Mouse (Mus musculus) 3134 (cell line): ENCODE data around the gene Olfr1066.
A peak's percentile ranks its signal among the peaks of the same experiment; 100 is the strongest.
"Not testable (repeated sequence)": the region's sequence is repeated elsewhere in the genome, so short reads cannot be mapped to it uniquely, and the experiment has no call there.

Experiments used
- DNase-seq: peaks from one replicate; pipeline ENCODE4 v3.0.0-alpha.2; 2011; ENCODE audit warnings: low spot score; ENCODE audit not compliant: insufficient read length; ENCODE audit errors: extremely low read depth

Olfr1066 gene

GRCm38 (mm10) chr2:86456169-86456568 is at the start of gene Olfr1066:
Gene Olfr1066, minus strand, starts transcription at chr2:86456269.
- DNase-seq = no peak

GRCm38 (mm10) chr2:86487286-86487685 is 31.2 kb upstream of the Olfr1066 start, which contains the start of gene Olfr228:
Gene Olfr228, minus strand, starts transcription at chr2:86487386.
- no peak for DNase-seq

DNA sequence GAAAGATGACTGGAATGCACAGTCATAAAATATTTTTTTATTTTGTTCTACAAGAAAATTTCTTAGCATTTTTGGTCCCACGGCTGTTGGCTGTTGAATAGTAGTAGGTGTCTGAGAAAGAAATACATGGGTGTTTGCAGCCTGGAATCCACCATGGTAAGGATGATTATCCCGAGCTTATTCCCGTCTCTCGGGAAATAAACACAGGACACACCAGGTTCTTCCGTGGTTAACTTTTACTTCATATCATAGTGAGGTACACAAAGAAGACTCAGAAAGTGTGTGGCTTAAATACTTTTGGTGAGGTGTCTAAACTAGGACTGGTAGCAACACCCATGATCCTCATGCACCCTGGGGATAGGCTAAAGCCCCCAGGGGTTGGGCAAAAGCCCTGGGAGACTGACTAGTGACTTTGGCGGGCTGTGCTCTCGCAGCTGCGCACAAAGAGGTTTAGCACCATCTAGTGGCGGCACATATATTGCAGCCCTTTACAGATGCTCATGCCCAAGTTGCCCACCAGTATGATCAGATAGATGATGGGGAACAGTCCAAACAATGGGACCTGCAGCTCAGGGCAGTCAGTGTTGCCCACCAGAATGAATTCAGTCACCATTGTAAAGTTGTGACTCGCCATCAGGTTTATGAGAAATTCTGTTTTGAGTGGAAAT is 8.5 kb upstream of the Olfr1066 start:
- DNase-seq = peak; percentile 1

DNA sequence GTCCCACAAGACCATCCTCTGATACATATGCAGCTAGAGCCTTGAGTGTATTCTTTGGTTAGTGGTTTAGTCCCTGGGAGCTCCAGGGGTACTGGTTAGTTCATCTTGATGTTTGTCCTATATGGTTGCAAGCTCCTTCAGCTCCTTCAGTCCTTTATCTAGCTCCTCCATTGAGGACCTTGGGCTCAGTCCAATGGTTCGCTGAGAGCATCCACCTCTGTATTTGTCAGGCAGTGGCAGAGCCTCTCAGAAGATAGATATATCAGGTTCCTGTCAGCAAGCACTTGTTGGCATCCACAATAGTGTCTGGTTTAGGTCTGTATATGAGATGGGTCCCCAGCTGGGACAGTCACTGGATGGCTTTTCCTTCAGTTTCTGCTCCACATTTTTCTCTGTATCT is 4.4 kb upstream of the Olfr1066 start:
- no peak for DNase-seq

- not testable (repeated sequence) for DNase-seq
These were observed 5.6 kb downstream of the Olfr1066 start, which contains the start of gene Olfr1065 for GRCm38 (mm10) chr2:86450491-86450890. Gene Olfr1065, minus strand, starts transcription at chr2:86450591.

- DNase-seq = not testable (repeated sequence)
These were observed 14.0 kb downstream of the Olfr1066 start for GRCm38 (mm10) chr2:86442101-86442500.

DNA sequence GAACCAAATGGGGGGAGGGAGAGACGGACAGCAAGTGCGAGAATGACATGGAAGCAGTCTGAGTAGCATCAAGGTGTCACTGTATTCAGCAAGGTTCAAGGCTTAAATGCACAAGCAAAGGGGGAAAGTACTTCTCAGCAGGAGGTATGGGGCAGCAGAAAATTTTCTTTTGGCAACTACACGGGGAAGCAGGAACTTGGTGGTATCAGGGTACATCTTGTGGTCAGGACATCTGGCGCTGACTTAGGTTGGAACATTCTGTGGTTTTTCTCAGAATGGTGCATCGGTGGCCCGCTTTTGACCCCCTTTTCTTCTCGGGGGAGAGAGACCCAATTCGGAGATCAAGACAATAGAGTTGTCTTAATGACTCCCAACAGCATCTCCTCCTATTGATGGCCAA is 27.6 kb downstream of the Olfr1066 start:
- DNase-seq = not testable (repeated sequence)

DNA sequence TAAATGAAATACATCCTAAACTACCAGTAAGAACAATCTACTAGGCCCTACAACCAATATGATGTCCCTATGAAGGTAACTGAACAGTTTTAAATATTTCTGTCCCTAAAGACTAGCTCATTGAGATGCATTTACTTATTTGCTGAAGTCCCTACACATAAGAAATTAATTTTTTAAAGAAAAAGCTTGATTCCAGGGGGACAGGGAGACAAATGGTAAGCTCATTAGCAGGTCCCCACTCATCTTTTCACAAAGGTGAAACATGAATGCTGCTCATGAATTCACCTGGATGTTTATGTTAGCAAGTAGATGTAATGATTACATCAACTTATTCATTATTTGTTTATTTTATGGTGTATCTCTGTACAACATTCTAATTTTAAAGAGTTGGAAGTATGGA is 29.4 kb downstream of the Olfr1066 start, which contains the start of gene Olfr1062:
Gene Olfr1062 (minus strand): TSS at position 101 of the 400 bp plus-strand sequence.
- not testable (repeated sequence) for DNase-seq

DNA sequence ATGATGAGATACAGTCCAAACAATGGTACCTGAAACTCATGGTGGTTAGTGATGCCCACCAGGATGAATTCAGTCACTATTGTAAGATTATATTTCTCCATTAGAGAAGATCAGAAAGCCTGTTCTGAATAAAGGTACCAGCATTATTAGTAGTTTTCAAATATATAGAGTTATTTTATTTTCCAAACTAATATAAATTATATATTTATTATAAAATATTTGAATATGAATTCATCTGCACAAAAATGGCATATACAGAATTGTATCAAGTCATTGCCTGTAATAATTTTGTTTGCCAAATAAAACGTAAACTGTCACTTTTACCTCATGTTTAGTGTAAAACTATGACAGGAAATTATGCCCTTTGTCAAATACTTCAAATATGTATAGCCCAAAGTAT is 42.1 kb downstream of the Olfr1066 start, which contains the start of gene Olfr1061:
Gene Olfr1061 (minus strand): TSS at position 101 of the 400 bp plus-strand sequence.
- DNase-seq = no peak
